Mouse (Mus musculus): Measurements from ENCODE around the gene Abi3. TPM values are rescaled to one million over a fixed set of nuclear protein-coding genes. Genes with fewer than 3 reads are reported as not detected.

The Abi3 gene
- polyA plus RNA-seq, 2 experiments from 2014 or later, result 58.8 to 59.2 TPM

DNA sequence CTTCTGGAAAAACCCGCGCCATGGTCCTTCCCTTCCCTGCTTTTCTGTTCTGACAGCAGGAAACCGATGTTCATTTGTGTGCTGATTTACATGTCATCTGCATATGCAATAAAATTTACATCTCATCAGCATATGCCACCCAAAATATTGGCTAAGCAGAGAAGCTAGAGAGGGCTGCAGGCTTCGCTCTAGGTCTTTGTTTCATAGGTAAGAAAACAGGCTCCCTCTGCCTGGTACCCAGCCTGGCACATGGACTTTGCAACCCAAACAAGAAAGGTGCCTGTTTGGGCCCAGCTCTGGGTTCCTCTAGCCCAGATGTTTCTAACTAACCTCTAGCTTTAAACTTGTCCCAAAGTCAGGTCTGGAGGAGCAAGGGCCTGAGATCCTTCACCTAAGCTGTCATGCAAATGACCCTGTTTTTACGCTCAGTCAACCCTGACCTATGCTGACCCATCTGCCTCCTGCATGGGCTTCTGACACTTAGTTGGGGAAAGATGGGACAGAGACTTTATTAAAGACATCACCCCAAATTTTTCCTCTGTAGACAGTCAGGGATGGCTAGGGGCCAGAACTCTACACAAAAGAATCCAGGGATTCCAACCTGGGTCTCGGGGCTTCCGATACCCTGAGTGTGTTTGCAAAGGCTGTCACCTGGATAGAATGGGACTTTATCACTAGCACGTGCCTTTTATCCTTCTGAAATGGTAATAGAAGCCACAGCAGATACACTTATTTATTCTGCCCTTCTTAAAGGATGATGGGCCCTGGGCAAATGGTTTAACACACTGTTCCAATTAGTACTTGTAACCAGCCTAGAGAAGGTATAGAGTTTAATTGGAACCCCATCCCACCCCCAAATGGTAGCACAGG is 3.0 kb downstream of the Abi3 start:
- no peak for ATAC-seq

DNA sequence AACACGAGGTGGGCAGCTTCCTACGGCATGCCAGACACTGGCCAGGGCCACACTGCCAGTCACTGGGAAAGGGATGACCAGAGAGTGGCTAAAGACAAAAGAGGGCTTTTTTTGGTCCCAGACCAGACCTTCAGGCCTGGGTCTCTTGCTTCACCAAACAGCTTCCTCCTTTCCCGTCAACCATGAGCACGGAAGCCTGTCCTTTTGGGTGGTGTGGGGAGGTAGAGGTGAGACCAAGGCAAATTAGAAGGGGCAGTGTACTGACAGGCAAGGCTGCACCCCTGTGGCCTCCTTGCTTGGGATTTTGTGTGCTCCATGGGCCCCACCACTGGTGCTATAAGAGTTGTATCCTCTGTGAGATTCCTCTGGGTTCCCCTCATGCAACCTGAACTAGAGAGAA is 3.7 kb downstream of the Abi3 start:
- no peak for ATAC-seq

DNA sequence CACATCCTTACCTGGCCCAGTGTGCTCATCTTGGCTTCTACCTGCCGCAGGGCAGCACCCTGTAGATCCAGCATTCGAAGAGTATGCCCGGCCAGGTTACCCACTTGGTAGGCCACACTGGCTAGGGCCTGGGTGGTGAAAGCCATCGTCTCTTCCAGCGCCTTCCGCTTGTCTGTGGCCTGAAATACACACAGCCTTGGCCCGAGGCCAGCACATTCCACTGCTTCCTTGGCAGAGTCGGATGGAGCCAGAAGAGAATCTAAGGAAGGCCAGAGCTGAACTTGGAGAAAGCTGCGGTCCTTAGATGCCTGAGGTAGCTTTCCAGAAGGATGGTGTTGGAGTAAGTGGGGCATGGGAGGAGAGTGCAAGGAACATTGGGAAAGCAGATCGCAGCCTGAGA is 5.2 kb downstream of the Abi3 start, which contains the start of gene Gngt2:
Gene Gngt2 (plus strand): TSS at position 158 of the 400 bp plus-strand sequence.
- ATAC-seq, result no peak

DNA sequence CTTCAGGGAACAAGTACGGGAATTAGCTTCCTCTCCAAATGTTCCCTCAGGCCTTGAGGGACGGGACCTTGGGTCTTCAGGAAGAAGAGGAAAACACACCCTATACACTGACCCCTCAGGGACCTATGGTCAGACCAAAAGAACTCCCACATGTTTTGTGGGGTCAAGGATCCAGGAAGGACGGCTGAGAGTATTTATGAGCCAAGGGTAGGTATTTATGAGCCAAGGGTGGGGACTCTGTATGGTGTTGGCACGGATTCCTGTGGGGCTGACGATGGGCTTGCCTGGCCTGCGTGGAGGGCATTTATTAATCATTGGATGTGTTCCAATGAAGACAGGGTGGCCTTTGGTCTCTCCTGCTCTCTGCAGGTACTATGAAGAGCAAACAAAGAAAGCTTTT is 5.8 kb downstream of the Abi3 start:
- ATAC-seq, result no peak

DNA sequence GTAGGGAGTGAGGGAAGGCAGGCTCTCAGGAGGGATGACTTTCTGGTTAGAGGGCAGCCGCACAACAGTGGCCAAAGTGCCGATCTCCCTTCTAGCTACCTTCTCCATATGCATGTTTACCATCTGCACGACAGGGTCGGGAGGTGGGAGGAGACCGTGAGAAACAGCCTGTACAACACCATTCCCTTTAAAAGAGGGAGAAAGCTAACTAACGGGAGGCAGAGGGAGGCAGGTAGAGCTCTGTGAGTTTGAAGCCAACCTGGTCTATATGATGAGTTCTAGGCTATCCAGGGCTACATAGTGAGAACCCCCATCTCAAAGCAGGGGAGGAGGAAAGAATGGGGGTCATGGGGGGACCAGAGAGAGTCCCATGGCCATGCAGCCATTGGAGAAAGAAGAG is 6.4 kb downstream of the Abi3 start:
- no peak for ATAC-seq

DNA sequence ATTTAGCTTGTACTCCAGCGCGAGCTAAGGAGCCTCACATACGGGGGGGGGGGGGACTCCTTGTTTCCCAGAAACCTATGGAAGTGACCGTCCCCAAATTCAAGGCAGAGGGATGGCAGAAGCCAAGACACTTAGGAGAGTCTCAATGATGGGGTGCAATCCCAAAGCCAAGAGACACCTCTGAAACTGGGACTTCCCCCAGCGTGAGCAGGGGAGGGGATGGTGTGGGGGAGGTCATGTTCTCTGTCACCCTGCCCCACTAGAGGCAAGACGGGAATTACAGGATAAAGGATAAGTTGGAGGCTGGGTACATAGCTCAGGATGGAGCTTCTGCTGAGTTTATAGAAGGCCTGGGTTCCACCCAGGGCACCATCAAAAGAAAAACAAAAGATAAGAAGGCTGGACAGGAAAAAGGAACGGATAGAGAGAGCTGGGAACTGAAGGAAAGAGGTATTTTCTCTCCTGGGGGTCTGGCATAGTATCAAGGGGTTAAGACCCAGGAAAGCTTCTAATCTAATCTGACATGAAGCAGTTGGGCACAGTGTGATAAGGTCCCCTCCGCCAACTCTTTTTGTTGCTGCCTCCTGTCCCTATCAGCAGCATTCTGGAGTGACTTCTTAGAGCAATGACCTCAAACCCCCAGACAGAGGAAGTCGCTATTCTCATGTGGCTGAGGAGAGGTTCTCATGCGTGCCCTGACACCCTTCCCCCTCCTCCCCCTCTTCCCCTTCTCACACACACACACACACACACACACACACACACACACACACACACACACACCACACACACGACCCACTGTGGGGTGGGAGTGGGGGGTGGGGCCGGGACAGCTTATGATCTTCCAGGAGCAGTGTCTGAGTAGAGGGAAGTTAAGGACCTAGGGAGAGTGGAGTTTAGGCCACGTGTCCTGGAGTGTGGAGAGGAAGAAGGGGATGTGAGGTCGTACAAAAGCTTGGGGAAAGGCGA is 7.2 kb downstream of the Abi3 start:
- peak; percentile 40 for ATAC-seq

DNA sequence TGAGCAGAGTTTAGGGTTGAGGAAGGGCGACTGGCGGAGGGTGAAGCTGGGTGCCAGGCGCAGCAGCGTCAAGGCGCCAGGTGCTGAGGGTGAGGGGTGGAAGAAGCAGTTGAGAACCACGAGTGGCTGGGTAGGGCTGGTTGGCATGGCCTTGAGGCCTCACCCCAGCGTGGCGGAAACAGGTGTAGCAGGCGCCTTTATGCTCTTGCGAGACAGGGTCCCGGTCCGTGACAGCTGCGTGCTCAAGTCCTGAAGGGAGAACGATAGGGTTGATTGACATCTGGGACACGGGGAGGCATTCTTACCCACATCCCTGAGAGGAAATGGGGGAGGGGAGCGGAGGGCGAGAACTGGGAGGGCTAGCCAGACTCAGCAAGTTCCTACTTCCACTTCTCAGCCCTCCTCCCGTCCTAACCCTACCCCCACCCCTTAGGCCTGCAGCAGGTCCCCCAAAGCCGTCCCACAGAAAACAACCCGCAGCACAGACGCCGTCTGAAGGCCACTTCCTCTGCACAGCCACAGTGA is 8.1 kb downstream of the Abi3 start:
- peak; percentile 57 for ATAC-seq

DNA sequence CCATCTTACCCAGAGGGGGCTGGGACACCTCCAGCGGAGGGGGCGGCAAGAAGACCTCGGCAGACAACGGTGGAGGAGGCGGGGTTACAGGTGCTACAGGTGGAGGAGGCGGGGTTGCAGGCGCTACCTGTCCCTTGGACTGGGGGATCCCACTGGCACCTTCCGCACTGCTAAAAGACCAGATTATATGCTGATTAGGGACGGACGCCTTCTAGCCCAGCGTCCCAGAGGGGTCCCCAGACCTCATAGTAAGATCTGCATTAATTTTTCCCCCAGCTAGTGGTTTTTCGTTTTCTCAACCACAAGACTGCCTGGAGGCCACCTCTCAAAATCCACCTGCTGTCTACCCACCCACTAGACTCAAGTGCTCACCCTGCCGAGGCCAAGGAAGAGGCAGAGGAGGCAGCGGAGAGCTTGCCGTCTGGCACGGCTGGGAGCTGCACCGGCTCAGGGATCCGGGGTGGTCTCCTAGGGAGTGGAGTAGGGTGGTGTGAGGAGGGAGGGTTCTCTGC is 8.6 kb downstream of the Abi3 start:
- peak; percentile 3 for ATAC-seq

DNA sequence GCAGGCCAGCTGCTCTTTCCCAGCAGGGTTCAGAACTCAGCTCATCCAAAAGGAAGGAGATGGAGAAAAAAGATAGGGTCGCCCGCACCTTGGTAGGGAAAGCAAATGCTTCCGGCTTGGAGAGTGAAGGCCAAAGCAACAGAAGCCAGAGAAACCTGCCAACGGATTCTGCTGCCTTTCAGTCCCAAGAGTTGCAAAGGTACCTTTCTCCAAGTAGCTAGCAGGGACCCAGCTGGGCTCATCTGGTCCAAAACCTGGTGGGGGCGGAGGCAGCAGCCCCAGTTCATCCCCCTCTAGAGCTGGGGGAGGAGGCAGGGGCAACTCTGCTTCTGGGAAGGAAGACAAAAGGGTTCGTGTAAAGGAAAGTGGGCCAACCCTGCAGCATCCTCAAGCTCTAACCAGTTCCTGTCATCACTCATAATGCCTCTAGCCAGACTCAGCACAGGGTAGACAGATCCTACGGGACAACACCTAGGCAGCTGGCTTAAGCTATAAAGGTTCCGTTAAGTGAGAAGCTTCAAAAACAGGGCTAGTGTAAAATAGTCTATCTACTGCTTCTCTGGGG is 9.2 kb downstream of the Abi3 start:
- ATAC-seq, result no peak

DNA sequence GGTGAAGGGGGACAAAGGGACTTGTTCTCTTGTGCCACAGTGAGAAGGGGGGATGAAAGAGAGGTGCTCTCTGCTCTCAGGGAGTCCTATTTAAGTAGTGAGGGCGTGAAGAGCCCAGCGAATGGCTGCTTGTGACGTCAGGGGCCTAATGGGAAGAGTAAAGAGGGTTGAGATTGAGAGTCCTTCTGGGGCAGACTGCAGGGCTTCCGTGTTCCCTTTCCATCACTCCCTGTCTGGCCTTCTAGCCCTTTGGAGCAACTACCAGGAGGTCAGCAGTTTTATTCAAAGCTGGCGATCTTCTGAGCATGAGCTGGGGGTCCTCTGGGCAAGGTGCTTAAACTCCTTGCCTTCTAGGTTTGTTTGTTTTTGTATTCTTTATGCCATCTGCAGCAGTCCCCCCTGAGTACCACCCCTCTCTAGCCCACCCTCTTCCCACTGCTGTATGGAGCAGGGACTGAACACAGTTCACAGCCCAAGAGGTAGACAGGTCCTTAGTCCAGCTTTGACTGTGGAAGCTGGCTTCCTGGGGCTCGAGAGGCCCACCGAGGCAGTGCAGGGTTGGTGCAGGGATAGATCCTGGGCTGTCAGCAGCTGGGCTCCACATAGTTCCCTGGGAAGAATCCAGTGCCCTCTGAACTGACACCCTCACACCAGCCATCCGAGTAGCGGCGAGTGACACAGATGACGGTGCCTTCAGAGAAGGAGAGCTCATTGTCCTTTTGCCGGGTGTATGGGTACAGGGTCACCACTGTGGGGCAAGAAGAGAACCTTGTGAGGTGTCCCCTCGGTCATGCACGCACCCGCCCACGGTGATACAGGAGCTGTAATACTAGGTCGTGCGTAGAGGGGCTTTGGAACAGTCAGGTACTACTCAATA is 9.9 kb downstream of the Abi3 start:
- no peak for ATAC-seq

DNA sequence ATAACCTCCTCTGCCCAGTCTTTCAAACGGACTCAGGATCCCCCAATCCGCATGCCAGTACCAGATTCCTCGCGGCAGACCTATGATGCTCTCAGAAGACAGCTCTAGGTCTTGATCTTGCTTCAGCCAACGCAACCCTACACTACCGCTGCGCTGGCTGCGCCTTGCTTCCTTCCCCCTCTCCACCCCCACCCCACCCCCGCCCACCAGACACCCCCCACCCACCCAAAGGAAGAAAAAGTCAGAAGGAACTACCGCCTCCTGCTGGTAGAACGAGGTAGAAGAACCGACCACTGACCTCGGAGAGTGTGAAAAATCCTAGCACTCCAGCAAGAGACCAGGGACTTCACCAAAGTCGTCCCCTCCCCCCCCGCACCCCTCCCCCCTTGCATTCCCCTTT is 10.6 kb downstream of the Abi3 start:
- no peak for ATAC-seq

DNA sequence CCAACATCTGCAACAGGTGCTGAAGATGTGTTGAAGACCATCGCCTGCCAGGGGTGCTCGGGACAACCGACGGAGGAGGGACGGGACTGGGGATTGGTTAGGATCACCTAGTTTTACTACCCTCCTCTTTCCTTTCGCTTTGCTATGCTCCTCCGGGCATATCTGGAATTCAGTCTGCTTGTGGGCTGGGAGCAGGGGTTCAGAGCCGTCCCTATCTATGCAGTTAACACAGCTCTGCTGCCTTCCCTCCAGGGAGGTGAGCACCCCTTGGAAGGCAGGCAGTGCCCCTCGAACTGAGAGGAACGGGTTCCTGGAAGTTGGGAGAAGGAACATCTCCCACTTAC is 11.0 kb downstream of the Abi3 start:
- ATAC-seq, result no peak

DNA sequence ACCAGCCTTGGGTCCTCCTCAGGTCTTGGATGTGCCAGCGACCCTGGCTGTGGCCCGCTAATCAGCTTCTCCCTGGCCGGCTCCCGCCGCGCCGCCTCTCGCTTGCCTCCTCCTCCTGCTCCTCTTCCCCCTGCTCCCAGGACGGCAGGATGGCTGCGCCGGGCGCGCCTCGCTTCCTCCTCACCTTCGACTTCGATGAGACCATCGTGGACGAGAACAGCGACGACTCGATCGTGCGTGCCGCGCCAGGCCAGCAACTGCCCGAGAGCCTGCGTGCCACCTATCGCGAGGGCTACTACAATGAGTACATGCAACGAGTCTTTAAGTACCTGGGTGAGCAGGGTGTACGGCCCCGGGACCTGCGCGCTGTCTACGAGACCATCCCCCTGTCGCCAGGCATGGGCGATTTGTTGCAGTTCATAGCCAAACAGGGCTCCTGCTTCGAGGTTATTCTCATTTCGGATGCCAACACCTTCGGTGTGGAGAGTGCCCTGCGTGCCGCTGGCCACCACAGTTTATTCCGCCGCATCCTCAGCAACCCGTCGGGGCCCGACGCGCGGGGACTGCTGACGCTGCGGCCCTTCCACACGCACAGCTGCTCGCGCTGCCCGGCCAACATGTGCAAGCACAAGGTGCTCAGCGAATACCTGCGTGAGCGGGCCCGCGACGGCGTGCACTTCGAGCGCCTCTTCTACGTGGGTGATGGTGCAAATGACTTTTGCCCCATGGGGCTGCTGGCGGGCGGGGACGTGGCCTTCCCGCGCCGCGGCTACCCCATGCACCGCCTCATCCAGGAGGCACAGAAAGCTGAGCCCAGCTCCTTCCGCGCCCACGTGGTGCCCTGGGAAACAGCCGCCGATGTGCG is 11.6 kb downstream of the Abi3 start:
- ATAC-seq, result no peak

DNA sequence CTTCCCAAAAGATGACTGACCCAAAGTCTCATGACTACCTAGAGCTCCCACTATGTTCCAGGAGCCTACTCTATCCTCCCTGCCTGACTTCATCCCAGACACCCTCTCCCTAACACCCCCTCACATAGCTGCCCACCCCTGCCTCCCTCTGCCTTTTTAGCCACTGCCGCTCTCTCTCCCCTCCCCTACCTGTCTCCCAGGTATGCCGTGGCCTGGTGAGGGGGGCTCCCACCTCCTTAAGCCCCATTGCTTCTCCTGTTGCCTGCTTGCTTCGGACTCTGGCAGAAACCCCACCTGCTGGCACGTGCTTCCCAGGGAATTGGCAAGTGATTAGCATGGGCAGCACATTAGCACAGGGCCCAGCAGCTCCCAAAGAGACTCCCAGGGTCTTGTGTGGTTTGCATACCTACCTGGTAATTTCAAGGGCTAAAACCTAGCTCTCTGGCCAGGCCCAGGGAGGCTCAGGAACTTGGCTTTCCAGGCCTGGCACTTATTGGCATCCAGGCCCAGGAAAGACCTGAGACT is 12.7 kb downstream of the Abi3 start:
- ATAC-seq, result no peak

DNA sequence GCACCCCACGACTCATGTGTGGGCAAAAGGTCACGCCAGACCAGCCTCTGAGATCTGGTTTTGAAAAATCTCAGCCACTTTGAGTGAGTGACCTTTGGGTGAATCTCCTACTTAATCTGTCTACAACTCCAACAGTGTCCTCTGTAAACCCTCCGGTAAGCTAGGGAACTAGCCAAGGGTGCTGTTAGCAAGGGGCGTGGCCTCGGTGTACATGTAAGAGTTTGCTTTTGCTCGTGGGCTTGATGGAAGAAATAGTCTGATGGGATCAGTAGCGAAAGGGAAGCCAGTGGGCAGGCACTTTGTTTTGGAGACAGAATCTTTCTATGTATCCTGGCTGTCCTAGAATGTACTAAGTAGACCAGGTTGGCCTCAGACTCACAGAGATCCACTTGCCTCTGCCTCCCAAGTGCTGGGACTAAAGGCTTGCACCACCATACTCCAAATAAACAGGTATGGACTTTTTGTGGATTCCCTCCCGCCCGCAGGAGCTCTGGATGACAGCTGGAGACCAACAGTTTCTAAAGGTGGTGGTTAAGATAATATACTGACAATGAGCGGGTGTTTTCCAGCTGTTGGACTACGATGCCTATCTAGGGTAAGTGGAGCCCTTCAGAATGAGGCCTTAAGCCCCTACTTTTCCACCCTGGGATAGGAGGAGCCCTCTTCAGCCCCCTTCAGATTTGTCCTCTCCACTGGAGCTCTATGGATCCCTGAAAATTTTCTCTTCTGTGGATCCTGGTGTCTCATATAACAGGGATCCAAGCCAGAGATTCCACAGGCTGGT is 13.9 kb downstream of the Abi3 start:
- no peak for ATAC-seq

DNA sequence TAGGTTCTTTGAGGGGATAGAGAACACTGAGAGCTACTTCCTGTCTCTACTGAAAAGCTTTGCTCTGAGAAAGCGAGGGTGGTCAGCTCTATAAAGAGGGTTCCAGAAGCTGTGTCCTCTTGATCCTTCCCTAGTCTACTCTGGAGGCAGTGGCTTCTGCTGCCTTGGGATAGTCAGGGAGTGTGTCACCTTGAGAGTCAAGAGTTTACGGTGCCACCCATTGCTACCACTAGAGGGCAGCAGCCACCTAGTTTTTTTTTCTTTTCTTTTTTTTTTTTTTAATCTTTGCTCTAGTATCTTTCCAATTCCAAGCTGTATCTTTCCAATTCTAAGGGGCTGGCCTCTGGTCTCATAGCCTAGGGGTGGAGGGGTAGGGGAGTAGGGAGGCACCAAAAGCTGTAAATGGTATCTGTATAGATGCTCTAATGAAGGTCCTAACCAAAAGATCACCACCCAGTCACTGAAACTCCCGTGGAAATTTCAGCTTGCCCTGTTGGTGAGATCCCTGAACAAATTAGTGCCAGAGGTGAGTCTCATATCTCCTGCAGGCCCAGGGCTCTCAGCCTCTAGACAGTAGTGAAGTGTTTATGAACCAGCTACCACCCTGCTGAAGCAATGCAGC is 14.7 kb downstream of the Abi3 start:
- no peak for ATAC-seq

DNA sequence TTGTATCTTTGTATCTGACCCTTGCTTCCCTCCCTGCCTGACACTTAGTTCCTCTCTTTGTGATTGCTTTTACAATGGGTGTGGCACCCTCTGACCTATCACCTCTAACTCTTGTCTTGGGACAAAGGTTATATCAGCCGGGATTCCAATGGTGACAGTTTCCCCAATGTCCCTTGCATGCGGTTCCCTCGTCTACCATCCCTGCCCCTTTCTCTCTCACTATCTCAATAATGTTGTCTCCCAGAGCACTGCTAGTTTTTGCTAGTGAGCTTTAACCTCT is 15.2 kb downstream of the Abi3 start:
- ATAC-seq, result no peak

DNA sequence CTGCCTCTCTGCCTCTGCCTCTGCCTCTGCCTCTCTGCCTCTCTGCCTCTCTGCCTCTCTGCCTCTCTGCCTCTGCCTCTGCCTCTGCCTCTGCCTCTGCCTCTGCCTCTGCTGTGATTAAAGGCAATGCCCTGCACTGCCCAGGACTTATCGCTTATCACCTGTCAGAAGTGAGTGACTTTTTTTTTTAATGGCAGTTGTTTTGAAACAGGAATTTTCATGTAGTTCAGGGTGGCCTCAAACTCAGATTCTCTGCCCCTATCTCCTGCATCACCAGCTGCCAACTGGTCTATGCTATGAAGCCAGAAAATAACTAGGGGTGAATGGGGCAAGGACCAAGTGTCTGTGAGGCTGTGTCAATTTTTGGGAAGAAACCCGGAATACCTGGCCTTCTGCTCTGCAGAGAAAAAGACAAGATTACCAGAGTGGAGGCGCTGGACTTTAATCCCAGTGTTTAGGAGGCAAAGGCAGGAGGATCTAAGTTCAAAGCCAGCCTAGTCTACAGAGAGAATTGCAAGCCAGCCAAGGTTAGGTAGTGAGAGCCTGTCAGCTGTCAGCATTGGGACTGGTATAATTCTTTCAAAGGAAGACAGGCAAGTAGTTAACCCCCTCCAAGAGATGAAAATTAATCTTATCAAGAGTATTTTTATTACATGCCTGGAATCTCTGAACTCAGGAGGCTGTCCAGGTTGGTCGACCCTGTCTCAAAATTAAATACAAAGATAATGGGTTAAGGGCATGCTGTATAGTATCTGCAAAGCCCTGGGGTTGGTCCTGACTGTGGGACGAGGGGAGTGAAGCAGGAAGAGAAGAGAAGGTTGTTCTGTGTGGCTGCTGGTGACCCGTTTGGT is 15.7 kb downstream of the Abi3 start:
- no peak for ATAC-seq
